Mouse (Mus musculus): ENCODE measurements at regions not wholly inside any gene's neighbourhood (a gene's known extent, or its start where the extent isn't known, plus 50 kb on each side); places are given as distances from the start of the nearest gene placed in this dataset.

GRCm38 (mm10) chr8:103489411-103489810 lies 612.0 kb upstream of the Cdh5 start:
- TF ChIP-seq CTCF (IDR thresholded peaks at IDR 0.05; ENCODE audit: borderline replicate concordance, insufficient read depth, low read length) (no peak), POLR2A (IDR thresholded peaks at IDR 0.05; ENCODE audit: low read depth, low read length) (no peak)
